Mouse (Mus musculus): ENCODE data around the gene Arhgdia. TPM values are rescaled to one million over a fixed set of nuclear protein-coding genes. Genes with fewer than 3 reads are reported as not detected.

The Arhgdia gene
- total RNA-seq, 2 experiments from 2014 or later, result 366 to 384 TPM

GRCm38 (mm10) chr11:120580190-120580589, 1.2 kb downstream of the Arhgdia start:
- no peak for DNase-seq (ENCODE audit: low spot score in 2 of 2)

- peak in 1 of 2 experiments; percentile 70 for DNase-seq (ENCODE audit: low spot score in 2 of 2)
Observed at GRCm38 (mm10) chr11:120579316-120580107, 1.9 kb downstream of the Arhgdia start.

GRCm38 (mm10) chr11:120578694-120579243, 2.7 kb downstream of the Arhgdia start:
- DNase-seq (ENCODE audit: low spot score in 2 of 2), result no peak

GRCm38 (mm10) chr11:120578024-120578693, 3.3 kb downstream of the Arhgdia start:
- DNase-seq (ENCODE audit: low spot score in 2 of 2), result no peak

- DNase-seq (ENCODE audit: low spot score in 2 of 2), result no peak
Observed at GRCm38 (mm10) chr11:120577211-120578023, 4.0 kb downstream of the Arhgdia start.

- no peak for DNase-seq (ENCODE audit: low spot score in 2 of 2)
Observed at GRCm38 (mm10) chr11:120576365-120576981, 5.0 kb downstream of the Arhgdia start.

GRCm38 (mm10) chr11:120575940-120576339, 5.5 kb downstream of the Arhgdia start:
- no peak for DNase-seq (ENCODE audit: low spot score in 2 of 2)

- DNase-seq (ENCODE audit: low spot score in 2 of 2), result no peak
Observed at GRCm38 (mm10) chr11:120575046-120575445, 6.4 kb downstream of the Arhgdia start.

GRCm38 (mm10) chr11:120574278-120574600, 7.2 kb downstream of the Arhgdia start:
- DNase-seq (ENCODE audit: low spot score in 2 of 2), result no peak

GRCm38 (mm10) chr11:120573585-120574277, 7.7 kb downstream of the Arhgdia start:
- no peak for DNase-seq (ENCODE audit: low spot score in 2 of 2)

GRCm38 (mm10) chr11:120572752-120573584, 8.5 kb downstream of the Arhgdia start, which contains the start of gene P4hb:
TSS of gene P4hb (minus strand) at chr11:120573253.
- peak; percentile 100 for DNase-seq (ENCODE audit: low spot score in 2 of 2)

GRCm38 (mm10) chr11:120572417-120572751, 9.0 kb downstream of the Arhgdia start:
- no peak for DNase-seq (ENCODE audit: low spot score in 2 of 2)

- DNase-seq (ENCODE audit: low spot score in 2 of 2), result no peak
Observed at GRCm38 (mm10) chr11:120571754-120572416, 9.5 kb downstream of the Arhgdia start.

- DNase-seq (ENCODE audit: low spot score in 2 of 2), result no peak
Observed at GRCm38 (mm10) chr11:120571122-120571521, 10.3 kb downstream of the Arhgdia start.

GRCm38 (mm10) chr11:120568324-120568723, 13.1 kb downstream of the Arhgdia start:
- no peak for DNase-seq (ENCODE audit: low spot score in 2 of 2)

GRCm38 (mm10) chr11:120565114-120565513, 16.3 kb downstream of the Arhgdia start:
- DNase-seq (ENCODE audit: low spot score in 2 of 2), result no peak

- DNase-seq (ENCODE audit: low spot score in 2 of 2), result no peak
Observed at GRCm38 (mm10) chr11:120562949-120563348, 18.5 kb downstream of the Arhgdia start.

GRCm38 (mm10) chr11:120560952-120561728, 20.3 kb downstream of the Arhgdia start:
- no peak for DNase-seq (ENCODE audit: low spot score in 2 of 2)
